In the genomic region with DNA sequence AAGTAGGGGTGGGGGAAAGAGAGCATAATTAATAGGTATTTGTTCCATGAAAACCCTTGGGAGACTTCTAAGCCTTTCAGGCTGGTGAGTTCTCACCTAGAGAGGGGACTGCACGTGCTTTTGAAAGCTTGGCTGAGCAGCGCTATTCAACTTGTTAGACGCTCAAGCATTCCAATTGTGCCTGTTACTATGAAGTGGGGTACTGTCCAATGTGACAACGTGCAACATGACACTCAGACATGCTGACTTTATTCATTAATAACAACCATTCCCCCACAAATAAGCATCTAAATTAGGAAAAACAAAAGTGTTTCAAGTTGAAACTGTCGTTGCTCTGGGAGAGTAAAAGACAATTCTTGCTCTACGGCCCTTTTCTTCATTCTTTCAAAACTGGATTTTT, we compare ENCODE assay signal across 15 mouse cellular contexts. TPM values are rescaled to one million over a fixed set of nuclear protein-coding genes. Genes with fewer than 3 reads are reported as not detected.
A peak's percentile ranks its signal among the peaks of the same experiment; 100 is the strongest.
DNase-seq lines count a peak whose midpoint lies in the region; ATAC-seq and TF ChIP-seq lines count a peak whose summit lies in the region.
"Had no signal": no experiment of that assay in that cellular context is flagged by ENCODE, and none has a peak within 500 bp of the region (broad histone marks: within the 10 kb centered on the region; RNA-seq: fewer than 3 reads in every experiment).

No protein-coding gene starts in this region.

- no peak overlapping the region for H3K27ac ChIP-seq in forebrain, embryonic 15.5 days (replicated peaks)
- no peak overlapping the region for H3K27ac ChIP-seq in forebrain, embryonic 16.5 days (ENCODE audit: low read length)
- H3K27ac ChIP-seq in lung, embryonic 14.5 days (ENCODE audit: low read depth), result no peak overlapping the region
- H3K27ac ChIP-seq: liver, embryonic 12.5 days had no signal

- H3K4me1 ChIP-seq in forebrain, embryonic 15.5 days, result peaks cover 20% of the 10 kb centered on the region
- peaks cover 14% of the 10 kb centered on the region for H3K4me1 ChIP-seq in forebrain, embryonic 16.5 days (replicated peaks; ENCODE audit: control insufficient read depth, insufficient read depth, low read length)
- no peaks in the 10 kb centered on the region for H3K4me1 ChIP-seq in lung, embryonic 14.5 days (ENCODE audit: insufficient read depth)

- DNase-seq in lung, embryonic 14.5 days, result peak; percentile 25
- DNase-seq in lung, postnatal 14 days, result no peak
- DNase-seq in embryo, embryonic 10.5 days (ENCODE audit: low spot score), result peak; percentile 68
- DNase-seq in retina, embryonic 14.5 days (ENCODE audit: low spot score), result peak; percentile 53
- no peak for DNase-seq in testis, postnatal 14 days (ENCODE audit: low spot score)
- DNase-seq: adrenal gland, postnatal 25 days; kidney, adult 11 months; kidney, postnatal 14 days had no signal

- H3K27me3 ChIP-seq in forebrain, embryonic 15.5 days, result peaks cover 11% of the 10 kb centered on the region; the same call in 1 of the 2 replicates
- H3K27me3 ChIP-seq in forebrain, embryonic 16.5 days (replicated peaks; ENCODE audit: control insufficient read depth, insufficient read depth, low read length), result peaks cover 2% of the 10 kb centered on the region; the same call in 1 of the 2 replicates
- H3K27me3 ChIP-seq in lung, embryonic 14.5 days (ENCODE audit: insufficient read depth, low read length), result no peaks in the 10 kb centered on the region
- H3K27me3 ChIP-seq: lung, embryonic 15.5 days had no signal

- H3K4me2 ChIP-seq in forebrain, embryonic 15.5 days (replicated peaks), result 0 out of 2 replicates have a peak overlapping the region, but pooled peaks have one; percentile 8
- no peak overlapping the region for H3K4me2 ChIP-seq in forebrain, embryonic 16.5 days (ENCODE audit: low read length)
- H3K4me2 ChIP-seq in lung, embryonic 14.5 days, result peak overlapping the region; percentile 20; the same call in 1 of the 2 replicates

- H3K36me3 ChIP-seq in forebrain, embryonic 15.5 days, result no peaks in the 10 kb centered on the region
- H3K36me3 ChIP-seq in forebrain, embryonic 16.5 days (ENCODE audit: control insufficient read depth, insufficient read depth), result no peaks in the 10 kb centered on the region
- H3K36me3 ChIP-seq in lung, embryonic 14.5 days (ENCODE audit: insufficient read depth), result 0 out of 2 replicates have a peak, but pooled peaks cover 3% of the 10 kb centered on the region
- H3K36me3 ChIP-seq: liver, embryonic 12.5 days; lung, embryonic 15.5 days had no signal

- ATAC-seq in forebrain, embryonic 15.5 days (replicated peaks), result no peak
- ATAC-seq in forebrain, embryonic 16.5 days, result no peak
- no peak for ATAC-seq in lung, embryonic 14.5 days (ENCODE audit: insufficient read depth)

- WGBS in forebrain, embryonic 15.5 days, result 8% methylated on average over 6 of the region's 6 CpGs
- 9% methylated on average over 6 of the region's 6 CpGs for WGBS in forebrain, embryonic 16.5 days
- WGBS in lung, embryonic 14.5 days, result 32% methylated on average over 6 of the region's 6 CpGs

- H3K4me3 ChIP-seq in forebrain, embryonic 15.5 days, result no peak overlapping the region
- H3K4me3 ChIP-seq in forebrain, embryonic 16.5 days (replicated peaks; ENCODE audit: low read length), result no peak overlapping the region
- H3K4me3 ChIP-seq in lung, embryonic 14.5 days (ENCODE audit: low read depth, low read length), result no peak overlapping the region

- TF ChIP-seq CTCF in lung, embryonic 14.5 days (IDR thresholded peaks at IDR 0.05; ENCODE audit: low read depth), result no peak

- H3K9me3 ChIP-seq in forebrain, embryonic 15.5 days, result no peaks in the 10 kb centered on the region
- no peaks in the 10 kb centered on the region for H3K9me3 ChIP-seq in forebrain, embryonic 16.5 days (ENCODE audit: control insufficient read depth, low read length)
- no peaks in the 10 kb centered on the region for H3K9me3 ChIP-seq in lung, embryonic 14.5 days (ENCODE audit: low read depth, low read length)
- H3K9me3 ChIP-seq: heart, embryonic 13.5 days; liver, embryonic 12.5 days; lung, embryonic 15.5 days had no signal

- no peak overlapping the region for H3K9ac ChIP-seq in forebrain, embryonic 15.5 days (replicated peaks)
- no peak overlapping the region for H3K9ac ChIP-seq in forebrain, embryonic 16.5 days (replicated peaks; ENCODE audit: low read depth, low read length)
- no peak overlapping the region for H3K9ac ChIP-seq in lung, embryonic 14.5 days

RNA-seq across cellular contexts. Expression of gene Commd3, which starts 1.1 kb away (rescaled TPM):
- polyA plus RNA-seq in forebrain, embryonic 15.5 days (2015; fragmentation: Nextera tagmentation; extraction: Ambion mirVana), result 263 and 266 TPM in 2 replicates
- polyA plus RNA-seq in forebrain, embryonic 16.5 days (2015; fragmentation: Nextera tagmentation; extraction: Ambion mirVana), result 291 TPM in 2 replicates
- 194 and 200 TPM in 2 replicates for polyA plus RNA-seq in lung, embryonic 14.5 days (2014; fragmentation: Nextera tagmentation; extraction: Ambion mirVana)

RNA-seq across cellular contexts. Expression of gene Bmi1, which starts 5.8 kb away (rescaled TPM):
- polyA plus RNA-seq in forebrain, embryonic 15.5 days (2015; fragmentation: Nextera tagmentation; extraction: Ambion mirVana), result 38.0 and 39.8 TPM in 2 replicates
- 34.8 and 40.9 TPM in 2 replicates for polyA plus RNA-seq in forebrain, embryonic 16.5 days (2015; fragmentation: Nextera tagmentation; extraction: Ambion mirVana)
- polyA plus RNA-seq in lung, embryonic 14.5 days (2014; fragmentation: Nextera tagmentation; extraction: Ambion mirVana), result 33.4 and 33.8 TPM in 2 replicates

RNA-seq across cellular contexts. Expression of gene Spag6, which starts 22.8 kb away (rescaled TPM):
- 0.09 TPM in 1 of 2 replicates, not detected in the other for polyA plus RNA-seq in forebrain, embryonic 15.5 days (2015; fragmentation: Nextera tagmentation; extraction: Ambion mirVana)
- not detected in 2 replicates for polyA plus RNA-seq in forebrain, embryonic 16.5 days (2015; fragmentation: Nextera tagmentation; extraction: Ambion mirVana)
- polyA plus RNA-seq in lung, embryonic 14.5 days (2014; fragmentation: Nextera tagmentation; extraction: Ambion mirVana), result 0.14 and 0.22 TPM in 2 replicates
- polyA plus RNA-seq: heart, embryonic 13.5 days; limb, embryonic 11.5 days; liver, embryonic 12.5 days; neural tube, embryonic 14.5 days had no signal

Comparison
In these comparisons a context has a peak if more than half of its experiments do, and no peak if none do; other contexts are left out.
1. DNase-seq: peak in lung, embryonic 14.5 days (single experiment), embryo, embryonic 10.5 days (single experiment) and retina, embryonic 14.5 days (single experiment); none in lung, postnatal 14 days (single experiment) and testis, postnatal 14 days (single experiment).